15 mouse cellular contexts compared by ENCODE assay signal in genomic region chr1:112053926-112054325, GRCm38 (mm10).
"Had no signal": no experiment of that assay in that cellular context is flagged by ENCODE, and none has a peak within 500 bp of the region (broad histone marks: within the 10 kb centered on the region; RNA-seq: fewer than 3 reads in every experiment).

No protein-coding gene starts in this region.

- H3K27ac ChIP-seq: neural tube, embryonic 15.5 days; stomach, embryonic 15.5 days; stomach, postnatal 0 days had no signal

- H3K9me3 ChIP-seq: neural tube, embryonic 15.5 days; stomach, embryonic 15.5 days had no signal

- H3K9ac ChIP-seq: neural tube, embryonic 15.5 days; stomach, embryonic 15.5 days had no signal

- H3K4me2 ChIP-seq: neural tube, embryonic 15.5 days; stomach, embryonic 15.5 days had no signal

- H3K27me3 ChIP-seq: neural tube, embryonic 15.5 days; stomach, embryonic 15.5 days had no signal

- H3K4me1 ChIP-seq: neural tube, embryonic 15.5 days; stomach, embryonic 15.5 days had no signal

- H3K36me3 ChIP-seq: neural tube, embryonic 15.5 days; stomach, embryonic 15.5 days had no signal

- H3K4me3 ChIP-seq: neural tube, embryonic 15.5 days; stomach, embryonic 15.5 days had no signal

- DNase-seq: retina, postnatal 1 day; right cerebral cortex, adult 18-20 months; right cerebral cortex, postnatal 14 days; right cerebral cortex, postnatal 25 days; right cerebral cortex, postnatal 4 days; spleen, adult 18-20 months; thymus, adult 18-20 months; thymus, adult 2 months; thymus, postnatal 14 days; thymus, postnatal 25 days; thymus, postnatal 36 days; thymus, postnatal 4 days had no signal
